Mouse (Mus musculus) heart, postnatal 0 days (tissue): ENCODE data around the gene Dnm3.

ENCODE experiments used
- CTCF ChIP-seq: IDR thresholded peaks from 2 replicates; pipeline ENCODE4 v1.5.1; 2016; ENCODE audit warnings: antibody characterized with exemption, control low read depth, low read depth
- EP300 ChIP-seq: IDR thresholded peaks from 2 replicates; pipeline ENCODE4 v1.6.1; 2016; ENCODE audit warnings: antibody characterized with exemption, low read depth

- TF ChIP-seq CTCF (no peak), EP300 (no peak)
These were observed 377.6 kb downstream of the Dnm3 start for GRCm38 (mm10) chr1:162100033-162100820.
